Mouse (Mus musculus): ENCODE results near the gene Rab11fip4.
"Not testable (repeated sequence)": the region's sequence is repeated elsewhere in the genome, so short reads cannot be mapped to it uniquely, and the experiment has no call there.

Rab11fip4 gene

DNA sequence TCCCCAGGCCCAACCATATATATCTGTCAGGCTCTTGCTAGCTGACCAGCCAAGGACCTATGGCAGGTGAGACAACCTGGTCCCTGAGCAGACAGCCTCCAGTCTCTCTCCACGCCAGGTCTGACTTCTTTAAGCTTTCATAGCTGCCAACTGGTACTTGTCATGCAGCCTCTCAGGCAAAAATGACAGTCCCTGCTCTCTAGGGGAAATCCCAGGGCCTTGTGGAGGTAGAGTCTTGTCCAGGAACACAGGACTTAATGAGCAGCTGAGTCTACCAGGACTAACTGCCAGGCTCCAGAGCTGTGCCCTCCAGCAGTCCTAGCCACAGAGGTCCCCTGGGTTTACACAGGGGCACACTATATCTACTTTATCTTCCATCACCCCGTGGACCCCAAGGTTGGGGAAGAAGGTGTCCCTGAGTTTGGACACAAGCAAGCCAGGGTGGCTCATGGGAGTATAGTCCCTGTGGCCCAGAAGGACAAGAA lies 85.5 kb downstream of the Rab11fip4 start:
- DNase-seq (ENCODE audit: low read depth, low spot score): no peak

DNA sequence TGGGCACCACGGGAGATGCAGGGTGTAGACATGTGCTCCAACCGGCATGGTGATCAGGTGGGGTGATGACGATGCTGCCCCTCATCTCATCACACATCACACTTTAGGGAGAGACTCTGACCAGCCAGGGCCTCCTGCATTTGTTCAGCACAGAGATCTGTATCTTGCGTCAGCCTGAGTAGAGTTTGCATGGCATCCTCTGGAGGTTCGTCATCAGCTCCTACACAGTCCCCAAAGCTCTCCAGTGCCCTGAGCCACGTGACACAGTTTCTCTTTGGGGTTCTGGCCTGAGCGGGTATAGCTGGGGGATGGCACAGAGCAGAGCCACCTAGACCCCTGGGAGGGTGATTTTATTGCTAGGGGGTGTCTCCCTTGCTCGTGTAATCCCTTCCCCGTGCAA lies 86.4 kb downstream of the Rab11fip4 start:
- DNase-seq (ENCODE audit: low read depth, low spot score): no peak

DNA sequence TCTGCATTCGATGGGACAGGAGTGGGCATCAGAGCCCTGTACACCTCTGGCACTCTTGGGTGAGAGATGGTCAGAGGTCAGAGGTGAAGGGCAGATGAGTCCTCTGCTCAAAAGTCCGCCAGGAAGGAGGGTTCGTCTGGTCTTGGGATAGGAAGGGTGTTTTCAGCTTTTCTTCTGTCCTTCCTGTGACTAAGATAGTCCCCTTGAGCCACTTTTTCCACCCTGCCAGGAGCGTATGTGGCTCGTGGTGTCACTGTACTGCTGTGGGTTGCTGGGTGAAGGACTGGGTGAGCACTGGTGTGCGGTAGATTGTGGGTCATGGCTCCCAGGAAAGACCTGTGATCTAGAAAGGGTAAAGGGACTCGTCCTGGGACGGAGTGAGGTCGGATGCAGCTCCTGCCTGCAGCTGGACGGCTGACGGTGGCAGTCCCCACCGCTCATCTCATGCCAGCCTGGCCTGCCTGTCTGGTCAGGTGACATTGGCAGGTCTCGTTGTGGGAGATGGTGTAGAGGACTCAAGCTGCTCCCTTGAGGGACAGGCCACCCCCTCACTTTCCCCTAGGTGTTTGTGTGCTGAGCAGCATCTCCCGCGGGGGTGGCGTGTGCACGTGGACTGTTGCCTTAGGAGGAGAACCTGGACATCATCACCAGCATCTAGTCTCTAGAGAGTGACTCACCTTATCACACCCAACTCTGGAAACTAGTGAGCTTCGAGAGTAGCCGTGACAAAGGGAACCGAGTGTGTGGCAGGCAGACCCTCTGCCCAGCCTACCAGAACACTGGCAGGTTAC lies 87.5 kb downstream of the Rab11fip4 start:
- DNase-seq (ENCODE audit: low read depth, low spot score): no peak

DNA sequence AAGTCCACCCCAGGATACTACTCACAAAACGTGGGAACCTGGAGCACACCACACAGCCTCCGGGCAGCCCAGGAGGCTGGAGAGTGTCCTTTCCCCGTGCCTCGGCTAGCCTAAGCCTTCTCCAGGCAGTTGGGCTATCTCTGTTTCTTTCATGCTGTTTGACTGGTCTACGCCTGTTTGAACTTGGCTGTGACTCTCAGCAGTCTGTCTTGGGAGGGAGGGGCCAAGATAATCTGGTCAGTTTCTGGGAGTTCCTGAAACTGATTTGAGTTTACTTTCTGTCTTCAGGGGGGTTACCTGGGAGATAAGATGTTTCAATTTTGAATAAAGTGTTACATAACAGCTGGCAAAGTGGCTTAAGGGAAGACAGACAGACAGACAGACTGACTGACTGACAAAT lies 88.9 kb downstream of the Rab11fip4 start:
- DNase-seq (ENCODE audit: low read depth, low spot score): no peak

DNA sequence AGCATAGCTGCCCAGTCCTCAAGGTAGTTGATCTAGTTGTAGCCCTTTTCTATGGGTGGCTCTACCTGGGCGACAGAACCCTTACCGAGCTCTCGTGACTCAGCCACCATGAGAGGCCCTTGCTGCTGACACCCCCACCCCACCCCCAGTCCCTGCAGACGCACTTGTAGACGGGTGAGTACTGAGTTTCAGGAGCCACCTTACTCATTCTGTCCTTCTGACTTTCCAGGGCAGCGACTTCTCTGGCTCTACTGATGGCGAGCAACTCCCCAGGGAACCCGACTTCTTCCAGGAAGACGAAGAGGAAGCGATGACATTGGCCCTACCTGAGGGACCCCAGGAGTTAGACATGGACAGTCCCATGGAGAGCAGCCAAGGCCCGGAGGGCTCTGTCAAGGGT lies 89.5 kb downstream of the Rab11fip4 start:
- DNase-seq (ENCODE audit: low read depth, low spot score): no peak

DNA sequence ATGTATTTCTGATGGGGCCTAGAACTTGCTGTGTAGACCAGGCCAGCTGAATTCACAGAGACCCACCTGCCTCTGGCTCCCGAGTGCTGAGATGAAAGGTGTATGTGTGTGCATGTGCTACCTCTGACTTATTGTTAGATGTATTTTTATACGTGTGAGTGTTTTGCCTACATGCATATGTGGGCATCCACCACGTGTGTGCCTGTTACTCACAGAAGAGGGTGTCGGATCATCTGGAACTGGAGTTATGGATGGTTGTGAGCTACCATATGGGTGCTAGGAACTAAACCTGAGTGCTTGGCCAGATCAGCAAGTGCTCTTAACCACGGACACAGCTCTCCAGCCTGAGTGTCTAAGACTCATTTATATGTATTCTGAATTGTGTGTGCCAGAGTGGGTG lies 90.2 kb downstream of the Rab11fip4 start:
- no peak for DNase-seq (ENCODE audit: low read depth, low spot score)

DNA sequence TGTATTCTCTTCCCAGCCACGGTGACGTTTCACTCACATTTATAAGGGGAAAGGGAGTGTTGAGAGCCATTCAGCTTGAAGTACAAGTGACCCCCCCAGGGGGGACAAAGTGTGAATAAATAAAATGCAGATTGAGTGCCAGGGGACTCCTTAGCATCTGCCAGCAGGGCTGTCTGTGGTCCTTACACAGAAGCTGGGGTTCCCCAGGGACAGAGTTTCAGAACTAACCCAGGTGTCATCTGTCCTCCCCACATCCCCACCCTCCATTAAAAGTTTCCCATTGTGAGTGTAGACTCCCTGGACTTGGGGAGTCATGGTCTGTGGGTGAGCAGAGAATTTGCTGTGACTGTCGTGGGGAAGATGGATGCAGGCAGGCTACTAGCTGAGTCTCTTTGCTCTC lies 90.8 kb downstream of the Rab11fip4 start:
- DNase-seq (ENCODE audit: low read depth, low spot score): no peak

DNA sequence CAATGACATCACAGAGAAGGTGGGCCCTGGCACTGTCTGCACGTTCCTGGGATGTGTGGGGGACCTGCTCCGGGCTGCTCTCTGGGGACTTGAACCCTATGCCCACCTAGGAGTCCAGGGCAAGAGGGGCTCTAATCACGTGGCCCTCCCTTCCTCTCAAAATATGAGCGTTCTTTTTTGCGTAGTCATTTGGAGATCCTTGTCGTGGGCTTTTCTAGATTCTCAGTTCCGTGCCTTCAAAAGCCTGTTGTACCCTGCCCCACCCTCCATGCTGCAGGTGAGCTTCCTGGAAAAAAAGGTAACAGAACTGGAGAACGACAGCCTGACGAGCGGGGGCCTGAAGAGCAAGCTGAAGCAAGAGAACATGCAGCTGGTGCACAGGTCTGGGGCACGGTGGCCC lies 94.1 kb downstream of the Rab11fip4 start:
- no peak for DNase-seq (ENCODE audit: low read depth, low spot score)

DNA sequence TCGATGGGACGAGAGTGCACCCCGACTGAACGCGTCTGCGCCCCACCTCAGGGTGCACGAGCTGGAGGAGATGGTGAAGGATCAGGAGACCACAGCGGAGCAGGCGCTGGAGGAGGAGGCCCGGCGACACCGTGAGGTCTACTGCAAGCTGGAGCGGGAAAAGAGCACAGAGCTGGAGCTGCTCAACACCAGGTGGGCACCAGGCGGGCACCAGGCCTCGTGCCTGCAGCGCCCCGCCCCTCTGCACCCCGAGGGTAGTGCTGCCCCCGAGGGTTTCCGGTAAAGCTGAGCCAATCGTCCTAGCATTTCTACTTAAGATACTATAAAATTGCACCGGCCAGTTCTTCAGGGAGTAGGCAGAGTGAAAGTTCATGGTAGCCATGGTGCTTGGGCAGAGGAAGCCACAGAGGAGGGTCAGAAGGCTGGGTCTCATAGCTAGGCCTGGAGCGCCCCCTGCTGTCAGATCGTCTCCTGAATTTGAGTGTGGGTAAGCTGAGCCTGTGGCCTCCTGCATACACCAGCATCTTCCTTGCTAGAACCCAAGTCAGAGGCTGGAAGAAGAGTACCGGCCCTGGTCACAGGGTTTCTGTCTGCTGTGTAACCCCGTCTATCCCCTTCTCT lies 95.6 kb downstream of the Rab11fip4 start:
- DNase-seq (ENCODE audit: low read depth, low spot score): peak; percentile 45

DNA sequence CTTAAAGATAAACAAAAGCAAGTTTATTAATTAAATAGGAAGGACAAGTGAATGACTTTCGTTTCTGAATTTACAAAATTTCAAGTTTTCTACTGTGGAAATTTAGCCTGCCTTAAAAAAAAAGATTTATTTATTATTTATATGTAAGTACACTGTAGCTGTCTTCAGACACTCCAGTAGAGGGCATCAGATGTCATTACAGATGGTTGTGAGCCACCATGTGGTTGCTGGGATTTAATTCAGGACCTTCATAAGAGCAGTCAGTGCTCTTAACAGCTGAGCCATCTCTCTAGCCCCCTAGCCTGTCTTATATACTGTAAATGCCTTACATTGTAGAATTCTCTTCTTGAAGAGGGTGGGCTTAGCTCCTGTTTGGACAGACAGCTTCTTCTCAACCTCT lies 98.9 kb downstream of the Rab11fip4 start:
- DNase-seq (ENCODE audit: low read depth, low spot score): no peak

DNA sequence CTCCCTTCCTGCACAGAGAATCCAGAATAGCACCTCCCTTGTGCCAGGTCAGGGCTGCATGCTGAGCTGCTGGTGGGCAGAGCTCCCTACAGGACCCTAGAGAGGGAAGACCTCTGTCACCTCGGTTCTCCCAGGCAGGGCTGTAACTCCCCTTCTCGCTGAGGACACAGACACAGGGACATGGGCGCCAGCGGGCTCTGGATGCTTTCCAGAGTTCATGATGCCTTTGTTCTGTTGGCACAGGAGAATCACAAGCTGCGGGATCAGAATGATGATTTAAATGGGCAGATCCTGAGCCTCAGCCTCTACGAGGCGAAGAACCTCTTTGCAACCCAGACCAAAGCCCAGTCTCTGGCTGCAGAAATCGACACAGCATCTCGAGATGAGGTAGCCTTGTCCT lies 100.5 kb downstream of the Rab11fip4 start:
- DNase-seq (ENCODE audit: low read depth, low spot score): no peak

DNA sequence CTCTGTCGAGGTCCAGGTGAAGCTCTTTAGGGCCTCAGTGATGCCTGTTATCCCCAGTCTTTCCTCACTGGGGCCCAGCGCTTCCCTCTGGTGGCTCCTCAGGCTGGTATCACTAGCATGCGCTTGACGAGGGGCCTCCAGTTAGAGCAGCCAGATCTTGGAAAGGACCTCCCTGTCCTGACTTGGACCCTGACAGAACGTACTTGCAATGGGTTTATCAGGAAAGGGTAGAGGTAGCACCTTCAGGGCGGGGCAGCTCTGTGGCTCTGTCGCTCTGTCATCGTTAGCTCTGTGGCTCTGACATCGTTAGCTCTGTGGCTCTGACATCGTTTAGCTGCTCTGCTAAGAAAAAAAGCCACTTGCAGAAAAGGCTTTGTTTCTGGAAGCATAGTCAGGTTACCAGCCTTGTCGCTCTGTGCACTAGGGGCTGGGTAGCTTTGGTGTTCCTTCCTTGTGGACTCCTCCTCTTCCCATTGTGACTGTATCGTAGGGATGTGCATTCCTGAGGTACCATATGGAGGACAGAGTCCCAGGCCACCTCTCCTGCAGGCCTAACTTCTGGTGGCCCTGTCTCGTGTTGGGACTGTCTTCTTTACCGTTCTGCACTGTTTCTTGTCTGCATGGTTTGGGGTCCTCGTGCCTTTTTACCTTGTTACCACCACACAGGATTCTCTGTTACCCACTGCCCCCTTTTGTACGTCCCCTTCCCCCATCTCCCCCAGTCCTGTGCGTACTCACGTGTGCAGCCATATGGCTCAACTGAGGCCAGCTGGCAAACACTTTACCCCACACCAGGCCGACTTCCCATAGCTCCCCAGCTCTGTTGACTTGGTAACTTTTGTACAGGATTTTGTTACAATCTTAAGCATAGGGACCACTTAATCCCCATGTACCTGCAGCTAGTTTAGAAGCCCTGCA lies 105.6 kb downstream of the Rab11fip4 start:
- no peak for DNase-seq (ENCODE audit: low read depth, low spot score)

DNA sequence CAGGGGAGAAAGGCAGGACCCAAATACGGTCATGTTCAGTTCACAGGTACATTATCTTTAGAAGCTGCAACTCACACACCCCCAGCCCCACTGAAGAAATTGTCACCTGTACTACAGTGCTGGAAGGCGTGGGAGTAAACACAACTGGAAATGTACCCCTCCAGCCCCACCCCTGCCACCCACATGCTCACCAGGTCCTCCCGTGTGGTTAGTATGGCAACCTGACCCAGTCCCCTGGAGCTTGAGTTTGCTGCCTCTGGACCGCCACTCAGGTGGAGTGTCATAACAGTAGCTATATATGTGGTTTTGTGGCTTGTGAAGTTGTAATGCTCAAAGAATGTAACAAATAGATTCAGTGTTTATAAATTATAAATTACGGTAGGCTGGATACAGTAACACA lies 107.1 kb downstream of the Rab11fip4 start:
- no peak for DNase-seq (ENCODE audit: low read depth, low spot score)

DNA sequence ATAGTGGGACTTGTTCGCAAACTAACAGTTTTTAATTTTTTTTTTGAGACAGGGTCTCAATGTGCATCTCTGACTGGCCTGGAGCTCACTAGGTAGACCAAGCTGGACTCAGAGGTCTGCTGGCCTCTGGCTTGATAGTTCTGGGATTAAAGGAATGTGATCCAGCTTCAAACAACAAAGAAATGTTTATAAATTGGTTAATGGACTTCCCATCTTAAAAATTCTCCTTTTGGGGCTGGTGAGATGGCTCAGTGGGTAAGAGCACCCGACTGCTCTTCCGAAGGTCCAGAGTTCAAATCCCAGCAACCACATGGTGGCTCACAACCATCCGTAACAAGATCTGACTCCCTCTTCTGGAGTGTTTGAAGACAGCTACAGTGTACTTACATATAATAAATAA lies 107.5 kb downstream of the Rab11fip4 start:
- not testable (repeated sequence) for DNase-seq (ENCODE audit: low read depth, low spot score)

DNA sequence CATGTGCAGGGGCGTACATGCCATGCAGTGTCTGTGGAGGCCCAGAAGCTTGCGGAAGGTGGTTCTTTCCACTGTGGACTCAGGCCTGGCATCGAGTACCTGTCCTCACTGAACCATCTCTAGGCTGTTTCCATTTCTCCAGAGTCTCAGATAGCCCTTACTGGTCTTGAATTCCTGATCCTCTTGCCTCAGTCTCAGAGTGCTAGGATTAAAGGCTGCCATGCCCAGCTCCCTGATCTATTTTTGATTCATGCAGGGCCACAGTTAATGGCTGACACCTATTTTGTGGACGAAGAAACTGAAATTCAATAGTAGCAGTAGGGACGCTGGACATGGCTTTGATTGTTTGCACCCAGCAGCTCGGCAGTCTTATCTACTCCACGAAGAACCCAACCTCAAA lies 110.5 kb downstream of the Rab11fip4 start:
- DNase-seq (ENCODE audit: low read depth, low spot score): no peak

DNA sequence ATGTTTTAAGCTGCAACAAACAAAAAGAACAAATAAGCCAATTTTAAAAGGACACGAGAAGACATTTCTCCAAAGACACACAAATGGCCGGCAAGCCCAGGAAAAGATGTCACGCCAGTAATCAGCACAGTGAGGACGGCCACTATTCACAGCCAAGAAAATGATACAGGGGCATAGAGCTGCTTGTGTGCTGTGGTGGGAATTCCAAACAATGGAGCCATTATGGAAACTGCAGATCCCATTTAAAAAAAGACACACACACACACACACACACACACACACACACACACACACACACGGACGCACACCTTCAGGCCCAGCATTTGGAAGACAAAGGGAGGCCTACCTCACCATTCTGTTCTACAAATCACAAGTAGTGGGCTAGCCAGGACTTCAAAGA lies 111.1 kb downstream of the Rab11fip4 start:
- DNase-seq (ENCODE audit: low read depth, low spot score): no peak

DNA sequence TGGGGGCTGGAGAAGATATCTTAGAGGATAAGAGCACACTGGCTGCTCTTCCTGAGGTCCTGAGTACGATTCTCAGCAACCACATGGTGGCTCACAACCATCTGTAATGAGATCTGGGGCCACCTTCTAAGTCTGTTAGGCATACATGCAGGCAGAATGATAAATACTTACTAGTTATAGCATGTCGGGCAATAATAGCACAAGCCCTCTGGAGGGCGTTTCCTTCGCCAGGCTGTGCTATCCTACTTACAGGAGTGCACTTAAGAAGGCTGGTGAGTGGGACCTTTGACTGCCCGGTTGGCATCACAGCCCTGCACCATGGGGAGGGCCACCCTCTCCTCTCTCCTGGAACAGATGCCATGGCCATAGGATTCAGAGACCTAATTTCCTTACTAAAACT lies 112.4 kb downstream of the Rab11fip4 start:
- DNase-seq (ENCODE audit: low read depth, low spot score): no peak

DNA sequence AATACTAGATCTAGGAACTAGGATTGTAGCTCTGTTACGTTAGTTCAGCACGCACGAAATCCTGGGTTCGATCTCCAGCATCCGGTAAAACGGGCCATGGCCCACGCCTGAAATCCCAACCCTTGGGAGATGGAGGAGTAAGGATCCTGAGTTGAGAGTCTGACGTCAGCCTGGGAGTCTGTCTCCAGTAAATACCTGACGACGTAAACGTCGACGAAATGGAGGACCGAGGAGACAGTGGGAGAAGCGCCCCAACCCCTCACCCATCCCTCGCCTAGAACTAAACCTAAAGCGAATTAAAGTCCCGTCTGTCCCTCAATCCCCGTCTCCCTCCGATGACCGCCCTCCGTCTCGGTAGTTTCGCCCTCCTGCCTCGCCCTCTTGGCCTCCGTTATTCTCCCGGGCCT lies 112.9 kb downstream of the Rab11fip4 start:
- DNase-seq (ENCODE audit: low read depth, low spot score): peak; percentile 49

DNA sequence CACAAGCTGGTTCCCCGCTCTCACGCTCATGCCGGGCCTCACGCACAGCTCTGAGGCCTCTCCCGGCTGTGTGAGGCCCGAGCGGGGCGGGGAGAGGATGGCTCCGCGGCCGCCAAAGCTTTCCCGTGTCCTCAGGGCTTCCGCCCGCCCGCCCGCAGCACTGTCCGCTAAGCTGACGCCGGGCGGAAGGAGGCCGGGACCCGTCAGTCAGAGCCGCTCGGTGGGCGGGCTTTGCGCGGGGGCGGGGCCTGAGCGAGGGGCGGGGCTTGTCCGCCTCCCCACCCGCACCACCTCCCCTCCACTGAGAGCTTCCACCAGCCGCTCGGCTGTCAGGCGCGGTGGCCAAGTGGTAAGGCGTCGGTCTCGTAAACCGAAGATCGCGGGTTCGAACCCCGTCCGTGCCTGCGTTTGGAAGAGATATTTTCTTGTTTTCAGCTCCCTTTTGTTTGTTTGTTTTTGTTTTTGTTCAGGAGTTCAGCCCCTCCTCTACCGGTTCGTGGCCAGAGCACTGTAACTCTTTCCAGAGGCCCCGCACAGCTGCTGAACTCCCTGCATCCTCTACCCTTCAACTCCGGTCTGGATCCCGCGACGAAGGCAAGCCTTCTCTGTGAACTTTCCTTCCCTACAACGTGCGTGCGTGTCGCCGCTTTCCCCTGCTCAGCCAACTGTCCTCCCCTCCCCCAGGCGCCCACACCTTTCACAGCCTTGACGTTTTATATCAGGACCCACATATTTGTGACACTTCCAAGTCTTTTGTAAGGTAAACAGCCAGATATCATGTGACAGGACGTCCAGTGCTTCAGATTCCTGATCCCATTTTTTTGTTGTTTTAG lies 113.5 kb downstream of the Rab11fip4 start:
- peak; percentile 82 for DNase-seq (ENCODE audit: low read depth, low spot score)

DNA sequence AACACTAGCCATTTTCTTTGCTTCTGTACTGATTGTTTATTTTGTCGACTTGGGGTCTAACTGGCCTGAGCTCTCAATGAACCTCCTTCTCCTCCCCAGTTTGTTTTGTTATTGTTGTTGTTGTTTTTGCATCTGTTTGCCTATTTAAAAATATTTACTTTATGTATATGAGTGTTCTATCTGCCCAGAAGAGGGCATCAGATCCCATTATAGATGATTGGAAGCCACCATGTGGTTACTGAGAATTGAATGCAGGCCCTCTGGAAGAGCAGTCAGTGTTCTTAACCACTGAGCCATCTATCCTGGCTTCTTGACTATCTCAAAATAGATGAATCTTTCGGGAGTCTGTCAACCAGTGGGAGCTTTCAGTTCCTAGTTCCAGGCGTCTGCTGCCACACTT lies 116.1 kb downstream of the Rab11fip4 start:
- DNase-seq (ENCODE audit: low read depth, low spot score): no peak

All from brain, embryonic 18.5 days (tissue).